Mouse (Mus musculus): Measurements from ENCODE around the gene Il21r. TPM values are rescaled to one million over a fixed set of nuclear protein-coding genes. Genes with fewer than 3 reads are reported as not detected.
A peak's percentile ranks its signal among the peaks of the same experiment; 100 is the strongest.

Il21r gene
- polyA plus RNA-seq, 1 experiment: 0.25 TPM

DNA sequence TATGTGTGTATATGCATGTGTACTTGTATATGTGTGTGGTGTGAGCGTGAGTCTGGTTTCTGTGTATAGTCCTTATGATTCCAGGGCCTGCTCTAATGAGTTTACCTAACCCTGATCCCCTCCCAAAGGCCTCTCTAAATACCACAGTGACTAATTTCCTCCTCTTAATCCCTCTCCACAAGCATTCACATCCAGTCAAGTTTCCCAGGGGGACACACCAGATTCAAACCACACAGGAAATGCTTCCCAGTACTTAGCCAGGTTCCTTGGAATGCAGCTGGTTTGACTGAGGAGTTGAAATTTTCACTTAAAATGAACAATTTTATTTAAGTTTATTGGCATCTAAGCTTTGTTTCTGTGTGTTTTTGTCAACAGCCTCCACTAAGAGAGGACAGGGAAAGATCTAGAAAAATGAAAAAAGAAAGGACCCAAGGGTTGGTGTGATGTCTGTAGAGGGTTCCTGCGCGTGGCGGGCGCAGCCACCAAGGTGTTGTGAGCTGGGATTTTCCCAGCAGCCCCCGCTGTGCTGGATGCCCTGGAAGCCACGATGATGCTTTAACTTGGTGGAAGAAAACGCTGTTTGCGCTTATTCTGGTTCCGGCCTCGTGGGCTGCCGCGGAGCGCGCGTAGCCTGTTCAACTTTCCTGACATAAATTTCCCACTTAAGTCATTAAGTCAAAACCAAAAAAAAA is 22.5 kb upstream of the Il21r start:
- Histone ChIP-seq H3K4me1 (ENCODE audit: control insufficient read depth, insufficient read depth, low read length) (peaks cover 14% of the 10 kb centered on the region), H3K4me3 (ENCODE audit: insufficient read depth, low read length) (peak overlapping the region; percentile 8; the same call in 1 of the 2 replicates), H3K27ac (ENCODE audit: insufficient read depth, low read length) (peak overlapping the region; percentile 91)
- TF ChIP-seq POLR2A (IDR thresholded peaks at IDR 0.05; ENCODE audit: low read depth, low read length) (no peak; the same call in 1 of the 2 replicates), CTCF (IDR thresholded peaks at IDR 0.05; ENCODE audit: borderline replicate concordance, insufficient read depth, low read length) (no peak)

DNA sequence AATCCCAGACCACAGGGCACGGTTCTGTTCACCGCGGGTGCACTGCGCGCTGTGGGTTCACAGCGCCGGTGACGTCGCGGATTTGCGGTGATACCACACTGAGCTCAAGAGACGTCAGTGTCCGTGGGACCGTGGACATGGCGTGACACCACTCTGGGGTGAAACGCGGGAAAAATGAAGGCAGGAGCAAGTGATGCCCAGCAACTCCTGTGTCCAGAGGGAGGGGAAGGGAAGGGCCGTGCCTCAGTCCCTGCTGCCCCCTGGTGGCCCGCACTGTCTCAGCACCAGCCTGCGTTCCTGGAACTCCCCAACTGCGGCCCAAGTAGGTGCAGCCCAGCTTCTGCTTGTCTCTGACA is 21.9 kb upstream of the Il21r start:
- H3K4me3 ChIP-seq (ENCODE audit: insufficient read depth, low read length): peak overlapping the region; percentile 8; the same call in 1 of the 2 replicates
- peak overlapping the region; percentile 81 for H3K27ac ChIP-seq (ENCODE audit: insufficient read depth, low read length)
- peak; percentile 99 for TF ChIP-seq CTCF (IDR thresholded peaks at IDR 0.05; ENCODE audit: borderline replicate concordance, insufficient read depth, low read length)
- TF ChIP-seq POLR2A (IDR thresholded peaks at IDR 0.05; ENCODE audit: low read depth, low read length): peak; percentile 45; the same call in 1 of the 2 replicates
- H3K4me1 ChIP-seq (ENCODE audit: control insufficient read depth, insufficient read depth, low read length): peaks cover 14% of the 10 kb centered on the region

DNA sequence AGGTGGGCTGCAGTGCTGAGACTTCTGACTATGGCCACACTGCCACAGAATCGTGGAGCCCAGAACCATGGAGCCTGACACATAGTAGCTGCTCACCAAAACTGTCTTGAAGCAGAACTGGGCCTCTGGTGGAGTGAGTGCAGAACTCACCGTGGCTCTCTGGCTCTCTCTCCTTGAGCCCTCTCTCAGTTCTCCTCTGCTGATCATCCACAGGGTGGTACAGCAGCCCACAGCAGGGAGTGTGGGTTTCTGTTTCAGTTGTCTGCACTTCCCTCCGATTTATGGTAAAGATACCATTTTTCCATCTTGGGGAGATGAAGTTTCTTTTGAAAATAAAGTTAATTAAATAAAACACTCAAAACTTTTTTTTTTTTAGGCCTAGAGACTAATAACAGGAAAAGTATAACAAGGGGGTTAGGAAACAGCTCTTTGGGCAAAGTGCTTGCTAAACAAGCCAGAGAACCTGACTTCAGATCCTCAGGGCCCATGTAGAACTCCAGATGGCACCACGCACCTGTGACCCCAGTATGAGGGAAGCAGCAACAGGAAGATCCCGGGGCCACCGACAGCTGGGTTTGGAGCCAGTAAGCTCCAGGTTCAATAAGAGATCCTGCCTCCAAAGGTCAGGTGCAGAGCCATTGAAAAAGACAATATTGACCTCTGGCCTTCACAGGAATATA is 19.8 kb upstream of the Il21r start:
- no peak overlapping the region for H3K27ac ChIP-seq (ENCODE audit: insufficient read depth, low read length)
- H3K4me1 ChIP-seq (ENCODE audit: control insufficient read depth, insufficient read depth, low read length): peaks cover 7% of the 10 kb centered on the region
- H3K4me3 ChIP-seq (ENCODE audit: insufficient read depth, low read length): no peak overlapping the region
- no peak for TF ChIP-seq POLR2A (IDR thresholded peaks at IDR 0.05; ENCODE audit: low read depth, low read length)
- TF ChIP-seq CTCF (IDR thresholded peaks at IDR 0.05; ENCODE audit: borderline replicate concordance, insufficient read depth, low read length): no peak

DNA sequence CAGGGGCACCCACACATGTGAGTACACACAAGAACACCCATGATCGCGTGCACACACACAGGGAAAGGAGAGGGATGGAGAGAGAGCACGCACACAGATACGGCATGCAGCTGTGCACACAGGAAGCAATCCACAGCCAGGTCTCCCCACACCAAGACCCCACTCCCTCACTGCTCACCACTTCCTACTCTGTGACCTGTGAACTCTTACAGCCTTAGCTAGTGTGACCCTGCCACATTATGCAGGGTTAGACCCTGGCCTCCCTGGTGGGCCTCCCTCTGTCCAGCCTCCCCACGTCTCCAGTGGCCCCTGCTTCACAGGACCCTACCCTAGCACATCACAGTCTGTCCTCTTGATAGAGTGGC is 19.2 kb upstream of the Il21r start:
- no peak overlapping the region for H3K4me3 ChIP-seq (ENCODE audit: insufficient read depth, low read length)
- peaks cover 7% of the 10 kb centered on the region for H3K4me1 ChIP-seq (ENCODE audit: control insufficient read depth, insufficient read depth, low read length)
- H3K27ac ChIP-seq (ENCODE audit: insufficient read depth, low read length): no peak overlapping the region
- TF ChIP-seq POLR2A (IDR thresholded peaks at IDR 0.05; ENCODE audit: low read depth, low read length) (no peak), CTCF (IDR thresholded peaks at IDR 0.05; ENCODE audit: borderline replicate concordance, insufficient read depth, low read length) (no peak)

- no peak overlapping the region for H3K4me3 ChIP-seq (ENCODE audit: insufficient read depth, low read length)
- no peak overlapping the region for H3K27ac ChIP-seq (ENCODE audit: insufficient read depth, low read length)
- TF ChIP-seq CTCF (IDR thresholded peaks at IDR 0.05; ENCODE audit: borderline replicate concordance, insufficient read depth, low read length) (0 out of 2 replicates have a peak, but pooled peaks have one; percentile 14), POLR2A (IDR thresholded peaks at IDR 0.05; ENCODE audit: low read depth, low read length) (no peak)
- H3K4me1 ChIP-seq (ENCODE audit: control insufficient read depth, insufficient read depth, low read length): no peaks in the 10 kb centered on the region
These were observed 16.9 kb upstream of the Il21r start for GRCm38 (mm10) chr7:125586355-125586754.

DNA sequence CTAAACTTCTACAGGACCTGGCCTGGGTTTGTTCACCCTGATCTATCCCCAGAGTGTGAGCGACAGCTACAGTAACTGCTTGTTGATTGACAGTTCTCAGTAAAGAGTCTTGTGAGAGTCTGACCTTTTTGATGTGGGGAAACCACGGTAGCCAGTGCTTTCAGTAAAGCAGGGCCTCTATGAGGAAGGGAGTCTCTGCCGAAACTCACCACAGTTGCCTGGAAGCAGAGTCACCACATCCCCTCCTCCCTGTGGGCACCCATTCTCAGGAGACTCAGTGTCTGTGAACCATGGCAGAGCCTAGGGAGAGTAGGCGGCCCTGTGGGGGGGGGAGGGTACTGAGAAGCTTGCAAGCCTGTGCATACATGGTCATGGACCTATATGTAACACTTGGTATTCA is 14.5 kb upstream of the Il21r start:
- Histone ChIP-seq H3K4me1 (ENCODE audit: control insufficient read depth, insufficient read depth, low read length) (no peaks in the 10 kb centered on the region), H3K4me3 (ENCODE audit: insufficient read depth, low read length) (no peak overlapping the region), H3K27ac (ENCODE audit: insufficient read depth, low read length) (no peak overlapping the region)
- no peak for TF ChIP-seq CTCF (IDR thresholded peaks at IDR 0.05; ENCODE audit: borderline replicate concordance, insufficient read depth, low read length)
- TF ChIP-seq POLR2A (IDR thresholded peaks at IDR 0.05; ENCODE audit: low read depth, low read length): no peak

GRCm38 (mm10) chr7:125589896-125590295 is 13.3 kb upstream of the Il21r start:
- TF ChIP-seq CTCF (IDR thresholded peaks at IDR 0.05; ENCODE audit: borderline replicate concordance, insufficient read depth, low read length) (no peak), POLR2A (IDR thresholded peaks at IDR 0.05; ENCODE audit: low read depth, low read length) (no peak)
- H3K4me3 ChIP-seq (ENCODE audit: insufficient read depth, low read length): no peak overlapping the region
- H3K27ac ChIP-seq (ENCODE audit: insufficient read depth, low read length): no peak overlapping the region
- H3K4me1 ChIP-seq (ENCODE audit: control insufficient read depth, insufficient read depth, low read length): no peaks in the 10 kb centered on the region

DNA sequence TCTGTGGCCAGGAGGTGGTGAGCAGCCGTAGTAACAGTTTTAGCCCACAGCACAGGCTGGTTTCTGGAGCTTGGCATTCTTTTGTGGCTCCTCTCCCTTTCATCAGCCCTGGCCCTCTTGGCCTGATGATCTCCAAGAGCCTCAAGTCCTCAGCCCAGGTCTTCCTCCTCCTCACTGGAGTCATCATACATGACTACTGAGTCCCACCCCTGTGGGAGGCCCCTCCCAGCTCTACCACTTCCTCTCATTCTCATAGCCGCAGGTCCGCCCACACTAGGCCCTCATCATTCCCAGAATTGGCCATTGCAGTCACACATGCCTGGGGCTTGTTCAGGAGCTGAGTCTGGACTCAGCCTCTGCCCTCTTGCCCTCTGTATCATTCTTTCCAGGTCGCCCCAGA is 9.4 kb upstream of the Il21r start:
- Histone ChIP-seq H3K4me1 (ENCODE audit: control insufficient read depth, insufficient read depth, low read length) (no peaks in the 10 kb centered on the region), H3K4me3 (ENCODE audit: insufficient read depth, low read length) (no peak overlapping the region), H3K27ac (ENCODE audit: insufficient read depth, low read length) (no peak overlapping the region)
- no peak for TF ChIP-seq CTCF (IDR thresholded peaks at IDR 0.05; ENCODE audit: borderline replicate concordance, insufficient read depth, low read length)
- TF ChIP-seq POLR2A (IDR thresholded peaks at IDR 0.05; ENCODE audit: low read depth, low read length): no peak

GRCm38 (mm10) chr7:125596406-125596805 is 6.8 kb upstream of the Il21r start:
- no peak overlapping the region for H3K27ac ChIP-seq (ENCODE audit: insufficient read depth, low read length)
- no peak overlapping the region for H3K4me3 ChIP-seq (ENCODE audit: insufficient read depth, low read length)
- H3K4me1 ChIP-seq (ENCODE audit: control insufficient read depth, insufficient read depth, low read length): no peaks in the 10 kb centered on the region
- TF ChIP-seq CTCF (IDR thresholded peaks at IDR 0.05; ENCODE audit: borderline replicate concordance, insufficient read depth, low read length) (no peak), POLR2A (IDR thresholded peaks at IDR 0.05; ENCODE audit: low read depth, low read length) (no peak)

GRCm38 (mm10) chr7:125597083-125597482 is 6.1 kb upstream of the Il21r start:
- Histone ChIP-seq H3K27ac (ENCODE audit: insufficient read depth, low read length) (no peak overlapping the region), H3K4me1 (ENCODE audit: control insufficient read depth, insufficient read depth, low read length) (no peaks in the 10 kb centered on the region), H3K4me3 (ENCODE audit: insufficient read depth, low read length) (no peak overlapping the region)
- TF ChIP-seq POLR2A (IDR thresholded peaks at IDR 0.05; ENCODE audit: low read depth, low read length): no peak
- TF ChIP-seq CTCF (IDR thresholded peaks at IDR 0.05; ENCODE audit: borderline replicate concordance, insufficient read depth, low read length): no peak

Measured in embryonic fibroblast, embryonic 13.5 days (primary cell).